Mouse (Mus musculus): ENCODE measurements around the gene Sec14l5. TPM values are rescaled to one million over a fixed set of nuclear protein-coding genes. Genes with fewer than 3 reads are reported as not detected.

Sec14l5 gene
- polyA plus RNA-seq, 1 experiment from 2014 or later: 0.54 TPM

GRCm38 (mm10) chr16:5134623-5135330, 12.1 kb upstream of the Sec14l5 start:
- ATAC-seq (ENCODE audit: low read depth): no peak
- H3K36me3 ChIP-seq: no peaks in the 10 kb centered on the region
- H3K27ac ChIP-seq (replicated peaks): no peak overlapping the region
- 81% methylated on average over 14 of the region's 14 CpGs for WGBS
- no peak overlapping the region for H3K4me3 ChIP-seq
- H3K9ac ChIP-seq: no peak overlapping the region
- H3K9me3 ChIP-seq: no peaks in the 10 kb centered on the region
- H3K4me1 ChIP-seq (replicated peaks): peaks cover 13% of the 10 kb centered on the region
- H3K27me3 ChIP-seq: peaks cover 56% of the 10 kb centered on the region
- no peak overlapping the region for H3K4me2 ChIP-seq

DNA sequence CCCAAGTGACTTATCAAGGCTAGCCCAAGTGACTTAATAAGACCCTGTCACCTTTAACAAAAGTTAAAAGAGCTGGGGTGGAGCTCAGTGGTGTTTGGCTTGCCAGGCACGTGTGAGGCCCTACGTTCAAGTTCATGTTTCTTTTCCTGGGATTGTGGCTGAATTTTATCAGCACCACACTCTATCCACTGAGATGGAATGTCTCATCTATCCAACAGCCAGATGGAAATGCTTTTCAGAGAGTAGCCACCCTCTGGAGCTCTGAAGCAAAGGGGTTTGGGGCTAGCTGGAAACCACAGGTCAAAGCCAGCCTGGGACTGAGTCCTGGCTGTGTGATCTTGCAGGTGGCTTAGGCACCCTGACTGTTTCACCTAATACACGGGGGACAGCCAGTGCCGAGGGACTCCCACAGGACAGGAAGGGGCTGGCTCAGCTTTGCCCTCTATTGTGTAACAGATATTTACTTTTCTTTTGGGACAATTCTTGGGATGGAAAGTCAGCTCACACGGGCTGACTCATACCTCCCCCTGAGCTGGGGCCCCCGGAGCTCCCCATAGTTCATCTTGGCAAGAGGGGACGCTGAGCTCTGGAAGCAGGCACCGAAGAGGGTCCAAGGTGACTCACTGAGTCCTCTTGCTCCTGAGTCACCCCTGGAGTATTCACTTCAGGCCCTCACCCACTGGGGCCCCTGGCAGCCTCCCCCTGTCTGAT, 11.2 kb upstream of the Sec14l5 start:
- Histone ChIP-seq H3K36me3 (no peaks in the 10 kb centered on the region), H3K9me3 (no peaks in the 10 kb centered on the region), H3K27me3 (peaks cover 47% of the 10 kb centered on the region), H3K4me3 (no peak overlapping the region), H3K9ac (no peak overlapping the region), H3K4me1 (replicated peaks) (peaks cover 13% of the 10 kb centered on the region), H3K4me2 (no peak overlapping the region), H3K27ac (replicated peaks) (no peak overlapping the region)
- no peak for ATAC-seq (ENCODE audit: low read depth)
- 75% methylated on average over 8 of the region's 8 CpGs for WGBS

DNA sequence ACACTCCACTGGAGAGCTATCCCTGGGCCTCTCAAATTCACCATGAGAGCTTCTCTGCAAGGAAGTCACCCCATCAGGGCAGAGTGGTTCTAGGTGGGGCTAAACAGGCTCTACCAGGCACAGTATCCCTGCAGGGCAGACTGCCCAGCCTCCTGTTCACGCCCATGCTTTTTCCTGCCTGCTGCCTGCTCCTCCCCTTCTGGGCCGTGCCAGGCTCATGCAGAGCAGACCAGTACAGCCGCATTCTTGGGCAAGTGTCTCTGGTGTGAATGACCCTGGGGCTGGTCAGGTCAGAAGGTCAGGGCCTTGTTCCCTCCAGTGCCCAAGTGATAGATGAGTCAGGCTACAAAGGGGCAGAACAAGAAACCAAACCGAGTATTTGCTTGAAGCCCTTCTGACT, 10.4 kb upstream of the Sec14l5 start:
- Histone ChIP-seq H3K4me1 (replicated peaks) (peaks cover 12% of the 10 kb centered on the region), H3K9ac (no peak overlapping the region), H3K4me2 (no peak overlapping the region), H3K27me3 (peaks cover 39% of the 10 kb centered on the region), H3K27ac (replicated peaks) (no peak overlapping the region), H3K4me3 (no peak overlapping the region), H3K36me3 (no peaks in the 10 kb centered on the region), H3K9me3 (no peaks in the 10 kb centered on the region)
- WGBS: 7% methylated on average over 4 of the region's 4 CpGs
- no peak for ATAC-seq (ENCODE audit: low read depth)

DNA sequence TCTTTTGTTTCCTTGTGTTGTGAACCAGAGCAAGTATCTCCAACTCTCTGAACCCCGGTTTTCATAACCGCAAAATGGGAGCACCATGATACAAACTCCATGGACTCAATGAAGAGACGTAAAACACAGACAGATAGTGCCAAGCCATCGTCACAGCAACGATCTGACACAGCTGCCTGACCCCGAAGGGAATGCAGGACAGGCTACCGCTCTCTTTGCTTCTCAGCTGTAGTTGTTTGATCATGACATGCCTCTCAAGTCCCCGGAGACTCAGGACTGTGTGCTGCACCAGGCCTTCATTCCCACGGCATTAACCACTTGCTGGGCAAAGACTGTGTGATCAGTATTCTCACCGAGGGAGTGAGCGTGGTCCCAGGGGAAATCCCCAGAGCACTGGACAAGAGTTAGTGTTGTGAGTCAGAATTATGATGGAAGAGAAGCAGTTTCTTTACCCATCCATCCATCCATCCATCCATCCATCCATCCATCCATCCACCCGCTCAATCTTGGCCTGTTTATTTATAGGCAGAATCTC, 9.8 kb upstream of the Sec14l5 start:
- peaks cover 33% of the 10 kb centered on the region for H3K27me3 ChIP-seq
- no peak overlapping the region for H3K4me2 ChIP-seq
- no peak overlapping the region for H3K27ac ChIP-seq (replicated peaks)
- H3K36me3 ChIP-seq: no peaks in the 10 kb centered on the region
- no peak for ATAC-seq (ENCODE audit: low read depth)
- H3K9ac ChIP-seq: no peak overlapping the region
- 39% methylated on average over 12 of the region's 12 CpGs for WGBS
- H3K4me3 ChIP-seq: no peak overlapping the region
- H3K4me1 ChIP-seq (replicated peaks): peaks cover 6% of the 10 kb centered on the region
- no peaks in the 10 kb centered on the region for H3K9me3 ChIP-seq

DNA sequence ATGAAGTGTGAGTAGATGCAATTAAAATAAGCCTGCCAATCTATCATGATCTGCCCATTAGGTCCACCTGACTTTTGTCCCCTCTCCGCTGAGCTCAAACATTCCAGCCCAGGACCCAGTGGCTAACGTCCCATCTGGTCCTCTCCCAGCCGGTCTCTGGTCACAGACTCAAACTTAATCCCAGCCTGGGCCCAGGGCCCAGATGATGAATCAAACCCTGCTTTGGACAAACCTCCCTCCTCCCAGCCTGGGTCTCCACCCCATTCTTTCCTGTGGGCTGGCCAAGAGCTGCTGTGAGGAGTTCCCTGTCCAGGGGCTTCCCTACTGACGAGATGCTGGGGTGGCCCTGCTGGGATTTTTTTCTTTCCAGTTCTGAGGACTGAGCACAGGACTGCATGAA, 7.2 kb upstream of the Sec14l5 start:
- no peak overlapping the region for H3K27ac ChIP-seq (replicated peaks)
- ATAC-seq (ENCODE audit: low read depth): no peak
- H3K4me1 ChIP-seq (replicated peaks): no peaks in the 10 kb centered on the region
- H3K9ac ChIP-seq: no peak overlapping the region
- WGBS: 33% methylated on average over 4 of the region's 4 CpGs
- no peaks in the 10 kb centered on the region for H3K36me3 ChIP-seq
- no peak overlapping the region for H3K4me3 ChIP-seq
- H3K9me3 ChIP-seq: no peaks in the 10 kb centered on the region
- peaks cover 7% of the 10 kb centered on the region for H3K27me3 ChIP-seq
- no peak overlapping the region for H3K4me2 ChIP-seq

DNA sequence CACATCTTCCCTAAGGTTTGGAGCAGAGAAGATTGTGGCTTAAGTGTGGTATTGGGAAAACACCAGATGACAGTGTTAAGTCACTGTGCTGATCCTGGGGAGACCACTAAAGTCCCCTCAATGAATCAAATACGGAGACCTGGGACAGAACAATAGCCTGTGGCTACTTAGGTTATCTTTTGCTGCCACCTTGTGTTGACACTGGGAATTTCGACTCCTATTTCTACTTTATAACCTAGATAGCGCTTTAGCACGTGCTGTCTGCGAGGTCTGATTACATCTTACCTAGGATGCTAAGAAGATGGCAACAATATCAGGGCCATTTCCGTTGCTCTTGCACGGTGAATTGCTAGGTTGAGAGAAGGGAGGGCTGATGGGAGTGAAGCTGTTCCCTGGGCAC, 1.3 kb upstream of the Sec14l5 start:
- under 1% methylated on average over 7 of the region's 7 CpGs for WGBS
- peak; percentile 71 for ATAC-seq (ENCODE audit: low read depth)
- Histone ChIP-seq H3K9ac (no peak overlapping the region), H3K4me1 (replicated peaks) (peaks cover 19% of the 10 kb centered on the region), H3K9me3 (no peaks in the 10 kb centered on the region), H3K27me3 (peaks cover 41% of the 10 kb centered on the region), H3K27ac (replicated peaks) (no peak overlapping the region), H3K36me3 (no peaks in the 10 kb centered on the region), H3K4me2 (peak overlapping the region; percentile 68), H3K4me3 (no peak overlapping the region)

DNA sequence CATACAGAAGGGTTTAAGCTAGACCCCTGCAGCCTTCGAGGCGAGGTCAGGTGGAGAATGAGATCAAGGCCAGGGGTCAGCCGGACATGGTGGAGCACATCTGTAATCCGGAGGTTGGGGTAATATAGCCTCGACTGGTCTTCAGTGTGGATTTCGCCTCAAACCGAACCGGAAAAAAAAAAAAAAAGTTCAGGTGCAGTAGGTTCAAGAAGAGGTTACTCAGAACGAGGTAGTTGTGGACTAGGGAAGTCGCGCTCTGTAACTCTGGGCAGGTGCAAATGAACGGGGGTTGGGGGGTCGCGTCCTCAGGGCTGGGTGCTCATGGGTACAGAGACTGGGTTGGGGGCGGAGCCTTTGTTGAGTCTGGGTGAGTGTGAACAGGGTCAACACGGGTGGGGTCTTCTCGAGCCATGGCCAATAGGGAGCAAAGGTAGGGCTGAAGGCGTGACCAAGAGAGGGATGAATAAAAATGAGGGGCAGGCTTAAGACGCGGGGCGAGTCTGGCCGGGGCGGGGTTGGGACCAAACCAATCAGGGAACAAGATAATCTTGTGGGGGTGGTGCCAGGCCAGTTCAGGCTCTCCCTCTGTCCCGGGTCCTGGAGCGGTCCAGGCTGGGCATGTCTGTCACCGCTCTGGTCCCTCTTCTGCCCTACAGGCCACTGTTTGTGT, 407 bp upstream of the Sec14l5 start:
- Histone ChIP-seq H3K27ac (replicated peaks) (no peak overlapping the region), H3K27me3 (peaks cover 49% of the 10 kb centered on the region), H3K36me3 (no peaks in the 10 kb centered on the region), H3K4me2 (peak overlapping the region; percentile 68), H3K9me3 (no peaks in the 10 kb centered on the region), H3K4me3 (peak overlapping the region; percentile 41), H3K9ac (peak overlapping the region; percentile 65), H3K4me1 (replicated peaks) (peaks cover 19% of the 10 kb centered on the region)
- WGBS: under 1% methylated on average over 26 of the region's 26 CpGs
- ATAC-seq (ENCODE audit: low read depth): peak; percentile 74

DNA sequence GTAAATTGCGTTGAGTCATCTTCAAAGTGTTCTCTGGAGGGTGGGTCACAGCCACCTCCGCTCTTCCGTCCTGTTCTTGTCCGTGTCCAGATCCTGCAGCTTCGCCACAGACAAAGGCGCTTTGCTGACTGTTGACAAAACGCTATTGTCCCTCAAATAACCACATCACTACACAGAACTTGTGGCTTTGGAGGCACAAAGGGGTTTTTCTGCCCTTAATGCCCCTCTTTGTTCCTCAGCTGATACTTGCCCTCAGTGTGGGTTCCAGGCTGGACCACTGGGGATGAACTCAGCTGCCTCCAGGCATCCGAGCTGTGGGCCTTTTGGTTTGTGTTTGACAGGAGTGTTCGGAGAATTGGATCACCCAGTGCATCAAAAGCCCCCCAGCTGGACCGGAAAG, 3.6 kb downstream of the Sec14l5 start:
- Histone ChIP-seq H3K4me1 (replicated peaks) (peaks cover 35% of the 10 kb centered on the region), H3K4me2 (no peak overlapping the region)
- ATAC-seq (ENCODE audit: low read depth): no peak

DNA sequence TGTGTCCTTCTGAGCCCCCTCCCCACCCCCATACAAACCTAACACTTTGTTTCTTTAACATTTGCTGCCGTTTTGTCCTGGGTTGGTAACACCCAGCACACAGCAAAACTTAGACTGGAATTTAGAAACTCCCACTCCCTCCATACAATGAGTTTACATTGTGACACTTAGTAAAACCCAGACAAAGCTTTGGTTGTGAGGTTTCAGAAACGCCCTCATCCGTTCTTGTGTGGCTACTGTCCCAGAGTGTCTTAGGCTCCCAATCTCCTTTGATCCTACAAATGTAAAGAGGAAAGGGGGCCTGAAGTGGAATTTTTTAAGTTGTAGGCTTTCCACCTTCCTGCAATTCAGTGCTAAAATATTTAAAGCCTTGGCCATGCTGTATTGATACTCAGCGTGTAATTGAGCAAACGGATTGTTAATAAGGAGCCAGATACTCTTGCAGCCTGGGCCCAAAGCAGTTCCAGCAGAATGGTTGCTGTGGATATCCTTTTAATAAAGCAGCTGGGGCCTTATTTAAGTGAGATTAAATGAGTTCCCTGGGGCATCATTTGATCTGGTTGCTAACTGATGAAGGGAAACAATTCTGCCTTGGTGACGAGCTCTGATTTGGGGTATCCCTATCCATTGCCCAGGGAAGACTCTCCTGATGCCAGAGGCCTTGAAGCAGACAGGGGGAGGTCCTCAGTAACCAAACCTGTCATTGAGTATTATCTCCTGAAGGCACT, 6.6 kb downstream of the Sec14l5 start:
- 28% methylated on average over 6 of the region's 6 CpGs for WGBS
- no peak overlapping the region for H3K9ac ChIP-seq

More for the DNA sequence above, 3.6 kb downstream of the Sec14l5 start:
- no peak overlapping the region for H3K9ac ChIP-seq
- 53% methylated on average over 10 of the region's 10 CpGs for WGBS
- no peaks in the 10 kb centered on the region for H3K36me3 ChIP-seq
- peaks cover 56% of the 10 kb centered on the region for H3K27me3 ChIP-seq
- no peak overlapping the region for H3K27ac ChIP-seq (replicated peaks)
- H3K9me3 ChIP-seq: no peaks in the 10 kb centered on the region
- no peak overlapping the region for H3K4me3 ChIP-seq

GRCm38 (mm10) chr16:5155014-5155413, 8.1 kb downstream of the Sec14l5 start:
- H3K4me3 ChIP-seq: no peak overlapping the region
- peaks cover 37% of the 10 kb centered on the region for H3K27me3 ChIP-seq
- H3K9ac ChIP-seq: no peak overlapping the region
- WGBS: 70% methylated on average over 3 of the region's 3 CpGs
- no peaks in the 10 kb centered on the region for H3K9me3 ChIP-seq
- H3K4me1 ChIP-seq (replicated peaks): peaks cover 19% of the 10 kb centered on the region
- no peak for ATAC-seq (ENCODE audit: low read depth)
- no peaks in the 10 kb centered on the region for H3K36me3 ChIP-seq
- no peak overlapping the region for H3K4me2 ChIP-seq
- no peak overlapping the region for H3K27ac ChIP-seq (replicated peaks)

More for the DNA sequence above, 6.6 kb downstream of the Sec14l5 start:
- H3K4me3 ChIP-seq: no peak overlapping the region
- H3K9me3 ChIP-seq: no peaks in the 10 kb centered on the region
- H3K4me2 ChIP-seq: no peak overlapping the region
- no peaks in the 10 kb centered on the region for H3K36me3 ChIP-seq
- H3K4me1 ChIP-seq (replicated peaks): peaks cover 19% of the 10 kb centered on the region
- H3K27me3 ChIP-seq: peaks cover 44% of the 10 kb centered on the region
- H3K27ac ChIP-seq (replicated peaks): peak overlapping the region; percentile 42
- peak; percentile 74 for ATAC-seq (ENCODE audit: low read depth)

GRCm38 (mm10) chr16:5156495-5156894, 9.6 kb downstream of the Sec14l5 start:
- no peak for ATAC-seq (ENCODE audit: low read depth)
- H3K4me2 ChIP-seq: no peak overlapping the region
- H3K4me3 ChIP-seq: no peak overlapping the region
- no peak overlapping the region for H3K9ac ChIP-seq
- peaks cover 25% of the 10 kb centered on the region for H3K27me3 ChIP-seq
- no peak overlapping the region for H3K27ac ChIP-seq (replicated peaks)
- H3K4me1 ChIP-seq (replicated peaks): peaks cover 25% of the 10 kb centered on the region
- H3K36me3 ChIP-seq: no peaks in the 10 kb centered on the region
- no peaks in the 10 kb centered on the region for H3K9me3 ChIP-seq
- WGBS: 54% methylated on average over 2 of the region's 2 CpGs

All from neural tube, embryonic 13.5 days (tissue).